Mouse (Mus musculus) ovary, postnatal 10 days (tissue): ENCODE measurements around the gene Clpx.
"Not testable (repeated sequence)": the region's sequence is repeated elsewhere in the genome, so short reads cannot be mapped to it uniquely, and the experiment has no call there.

ENCODE experiments used
- DNase-seq: peaks from one replicate; pipeline ENCODE4 v3.0.0; 2022; ENCODE audit warnings: low spot score

Clpx gene

DNA sequence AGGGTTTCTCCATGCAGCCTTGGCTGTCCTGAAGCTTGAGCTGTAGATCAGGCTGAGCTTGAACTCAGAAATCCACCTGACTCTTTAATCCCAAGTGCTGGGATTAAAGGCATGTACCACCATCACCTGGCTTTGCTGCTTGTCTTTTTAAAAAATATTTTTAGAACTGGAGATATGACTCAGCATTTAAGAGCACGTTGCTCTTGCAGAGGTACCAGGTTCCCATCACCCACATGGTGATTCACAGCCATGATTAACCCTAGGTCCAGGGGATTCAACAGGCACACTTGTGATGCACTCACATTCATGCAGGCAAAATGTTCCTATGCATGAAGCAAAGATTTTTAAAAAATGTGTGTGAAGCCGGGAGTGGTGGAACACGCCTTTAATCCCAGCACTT is 1.6 kb upstream of the Clpx start:
- DNase-seq: no peak

DNA sequence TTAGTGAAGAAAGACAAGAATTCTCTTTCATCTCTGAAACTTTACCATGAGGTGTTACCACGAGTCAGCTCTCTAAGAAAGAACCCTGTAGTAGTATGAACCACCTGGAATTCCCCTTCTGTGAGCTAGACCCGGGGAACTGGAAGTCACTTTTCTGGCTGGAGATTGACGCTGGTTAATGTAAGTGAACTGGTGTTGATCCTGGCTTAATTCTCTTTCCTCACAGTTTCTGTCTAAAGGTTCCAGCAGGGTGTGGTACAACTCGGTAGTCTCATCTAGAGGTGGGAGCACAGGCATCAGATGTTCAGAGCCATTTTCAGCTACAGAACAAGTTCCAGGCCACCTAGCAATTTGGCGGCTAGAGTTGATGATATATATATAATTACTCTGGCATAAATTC is 941 bp upstream of the Clpx start:
- DNase-seq: no peak

DNA sequence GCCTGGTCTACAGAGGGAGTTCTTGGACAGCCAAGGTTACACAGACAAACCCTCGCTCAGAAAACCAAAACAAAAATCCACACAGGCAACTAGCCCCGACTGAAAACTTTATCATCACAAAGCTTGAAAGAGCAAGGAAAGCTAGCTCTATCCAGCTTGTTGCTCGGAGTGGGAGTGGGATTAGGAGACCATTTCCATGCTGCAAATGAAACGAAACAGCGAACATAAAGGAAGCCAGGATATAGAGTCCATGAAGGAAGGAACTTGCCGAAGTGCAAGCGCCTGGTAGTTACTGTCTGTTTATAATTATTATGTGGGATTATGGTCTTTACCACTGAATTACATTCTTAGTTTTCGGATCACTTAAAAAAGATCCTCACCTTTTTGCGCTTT is 484 bp upstream of the Clpx start:
- no peak for DNase-seq

- DNase-seq: no peak
These were observed 787 bp downstream of the Clpx start for GRCm38 (mm10) chr9:65294716-65295378.

DNA sequence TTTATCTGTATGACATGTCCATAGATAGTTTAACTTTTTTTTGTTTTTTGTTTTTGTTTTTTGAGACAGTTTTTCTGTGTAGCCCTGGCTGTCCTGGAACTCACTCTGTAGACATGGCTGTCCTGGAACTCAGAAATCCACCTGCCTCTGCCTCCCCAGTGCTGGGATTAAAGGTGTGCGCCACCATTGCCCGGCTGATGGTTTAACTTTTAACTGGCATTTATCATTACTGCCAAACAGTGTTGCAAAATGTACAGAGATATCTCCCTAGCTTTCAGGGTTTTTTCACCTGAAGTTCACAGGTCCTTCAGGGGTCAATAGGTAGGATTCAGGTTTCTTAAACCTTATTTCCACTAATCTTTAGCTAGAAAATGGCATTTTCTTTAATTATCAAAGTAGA is 3.0 kb downstream of the Clpx start:
- DNase-seq: no peak

GRCm38 (mm10) chr9:65298761-65299160 is 4.7 kb downstream of the Clpx start:
- no peak for DNase-seq

- DNase-seq: no peak
These were observed 5.6 kb downstream of the Clpx start for GRCm38 (mm10) chr9:65299650-65300049.

- DNase-seq: no peak
These were observed 8.4 kb downstream of the Clpx start for GRCm38 (mm10) chr9:65302327-65302983.

DNA sequence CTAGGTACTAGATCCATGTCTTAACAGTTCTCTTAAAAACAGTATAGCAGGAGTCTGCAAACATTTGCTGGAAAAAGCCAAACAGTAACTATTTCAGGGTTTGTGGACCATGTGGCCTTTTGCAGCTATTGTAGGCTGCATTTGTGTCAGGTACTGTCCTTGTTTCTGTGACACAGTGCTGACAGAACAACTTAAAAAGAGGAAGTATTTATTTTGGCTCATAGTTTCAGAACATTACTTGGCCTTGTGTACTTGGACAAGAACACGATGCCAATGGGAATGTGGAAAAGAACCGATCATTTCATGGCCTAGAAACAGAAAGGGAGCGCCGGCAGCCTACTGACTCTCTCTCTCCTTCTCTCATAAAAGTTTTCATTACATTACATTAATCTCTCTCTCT is 9.5 kb downstream of the Clpx start:
- no peak for DNase-seq

GRCm38 (mm10) chr9:65304300-65304699 is 10.2 kb downstream of the Clpx start:
- DNase-seq: no peak

DNA sequence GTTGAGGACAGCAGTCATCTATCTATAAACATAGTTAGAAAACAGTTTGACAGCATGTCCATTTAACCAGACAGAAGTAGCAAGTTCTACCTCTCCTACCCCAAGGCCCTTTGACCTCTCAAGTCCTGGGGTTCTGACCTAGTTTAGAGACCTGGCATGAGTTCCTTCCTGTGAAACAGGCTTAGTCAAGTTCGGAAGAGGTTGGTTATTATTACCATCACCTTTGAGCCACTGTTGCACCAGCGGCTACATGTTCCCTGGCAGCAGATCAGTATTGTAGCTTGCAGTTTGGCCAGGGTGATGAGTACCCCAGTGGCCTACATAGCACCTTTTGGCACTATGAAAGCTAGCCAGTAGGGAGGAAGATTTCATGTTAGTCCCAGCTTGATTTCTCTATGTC is 12.6 kb downstream of the Clpx start:
- no peak for DNase-seq

GRCm38 (mm10) chr9:65308011-65308410 is 14.0 kb downstream of the Clpx start:
- DNase-seq: no peak

- no peak for DNase-seq
These were observed 18.8 kb downstream of the Clpx start for GRCm38 (mm10) chr9:65312669-65313357.

GRCm38 (mm10) chr9:65313846-65314245 is 19.8 kb downstream of the Clpx start:
- no peak for DNase-seq

- DNase-seq: no peak
These were observed 28.3 kb downstream of the Clpx start for GRCm38 (mm10) chr9:65322255-65322900.

- DNase-seq: no peak
These were observed 31.9 kb downstream of the Clpx start for GRCm38 (mm10) chr9:65325971-65326370.

DNA sequence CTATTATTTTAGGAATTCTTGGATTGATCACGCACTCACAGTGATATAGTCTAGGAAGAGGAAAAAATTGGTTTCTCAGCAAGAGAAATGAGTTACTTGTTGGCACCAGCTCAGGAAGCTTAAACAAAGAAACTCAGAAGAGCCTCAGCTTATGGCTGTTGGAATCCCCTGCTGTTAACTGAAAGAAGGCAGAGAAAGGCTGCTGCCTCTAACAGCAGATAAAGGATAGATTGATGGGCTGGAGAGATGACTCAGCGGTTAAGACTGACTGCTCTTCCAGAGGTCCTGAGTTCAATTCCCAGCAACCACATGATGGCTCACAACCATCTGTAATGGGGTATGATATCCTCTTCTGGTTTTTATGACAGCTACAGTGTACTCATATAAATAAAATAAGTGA is 33.3 kb downstream of the Clpx start:
- no peak for DNase-seq

GRCm38 (mm10) chr9:65333958-65334357 is 39.9 kb downstream of the Clpx start:
- no peak for DNase-seq

DNA sequence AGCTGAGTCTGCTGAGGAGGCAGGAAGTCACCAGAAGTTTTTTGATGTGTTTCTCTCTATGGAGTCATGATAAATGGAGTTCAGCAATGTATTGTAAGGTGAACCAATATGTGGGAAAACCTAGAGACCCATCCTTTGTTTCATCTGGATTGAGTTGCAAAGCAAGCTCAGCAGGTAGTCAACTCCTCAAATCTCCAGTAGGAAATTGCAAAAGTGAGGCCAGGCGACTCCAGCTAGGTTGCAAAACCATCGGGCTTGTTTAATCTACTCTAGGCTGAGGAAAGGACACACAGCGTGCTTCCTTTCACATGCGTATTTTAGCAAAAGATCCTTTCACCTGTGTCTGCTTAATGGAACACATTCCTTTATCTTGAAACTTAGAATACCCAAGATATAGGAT is 45.1 kb downstream of the Clpx start:
- DNase-seq: no peak

- no peak for DNase-seq
These were observed 46.4 kb downstream of the Clpx start for GRCm38 (mm10) chr9:65340414-65340813.

GRCm38 (mm10) chr9:65345439-65345838 is 51.4 kb downstream of the Clpx start:
- DNase-seq: not testable (repeated sequence)

GRCm38 (mm10) chr9:65345854-65346475 is 51.9 kb downstream of the Clpx start, which contains the start of gene Pdcd7:
Gene Pdcd7, plus strand, starts transcription at chr9:65346104.
- DNase-seq: peak; percentile 91
